Mouse (Mus musculus) neural tube, embryonic 15.5 days (tissue): ENCODE results near the gene Atp2b1. TPM values are rescaled to one million over a fixed set of nuclear protein-coding genes. Genes with fewer than 3 reads are reported as not detected.
A peak's percentile ranks its signal among the peaks of the same experiment; 100 is the strongest.

ENCODE experiments used
- ATAC-seq: fragments of 200-750 bp; cut with Nextera tagmentation; 2 replicates; pipeline ENCODE4 v1.8.0; 2017; ENCODE audit warnings: mild to moderate bottlenecking, moderate TSS enrichment, moderate library complexity; ENCODE audit not compliant: low FRiP score
- H3K27ac ChIP-seq: fragments of 300-500 bp; sonication (generic); replicated peaks from 2 replicates; pipeline ENCODE4 v1.5.1; 2015; ENCODE audit warnings: mild to moderate bottlenecking, inconsistent platforms
- H3K27me3 ChIP-seq: fragments of 300-500 bp; sonication (generic); replicated peaks from 2 replicates; pipeline ENCODE4 v1.6.1; 2015; ENCODE audit warnings: inconsistent platforms
- H3K36me3 ChIP-seq: fragments of 300-500 bp; sonication (generic); 2 replicates; pipeline ENCODE4 v1.6.1; 2015; ENCODE audit warnings: inconsistent platforms
- H3K4me1 ChIP-seq: fragments of 300-500 bp; sonication (generic); 2 replicates; pipeline ENCODE4 v1.6.1; 2015; ENCODE audit warnings: inconsistent platforms
- H3K4me2 ChIP-seq: fragments of 300-500 bp; sonication (generic); 2 replicates; pipeline ENCODE4 v1.6.1; 2015; ENCODE audit warnings: inconsistent platforms, mild to moderate bottlenecking, moderate library complexity
- H3K4me3 ChIP-seq: fragments of 300-500 bp; sonication (generic); replicated peaks from 2 replicates; pipeline ENCODE4 v1.5.1; 2015; ENCODE audit warnings: mild to moderate bottlenecking, inconsistent platforms
- H3K9ac ChIP-seq: fragments of 300-500 bp; sonication (generic); replicated peaks from 2 replicates; pipeline ENCODE4 v1.6.1; 2015; ENCODE audit warnings: mild to moderate bottlenecking, inconsistent platforms
- H3K9me3 ChIP-seq: fragments of 300-500 bp; sonication (generic); replicated peaks from 2 replicates; pipeline ENCODE4 v1.6.1; 2016; ENCODE audit warnings: inconsistent platforms
- WGBS: fragments of 180-500 bp; shearing (Covaris S2); methylation state at CpG from one replicate; pipeline ENCODE4 v1.1.7; 2015; ENCODE audit warnings: mixed read lengths; 5-methylcytosine and 5-hydroxymethylcytosine counted together
- polyA plus RNA-seq: library from polyadenylated mRNA; unstranded; fragments of >200 nt; fragmentation: Nextera tagmentation; extraction: Ambion mirVana; gene quantifications from 2 replicates; pipeline ENCODE4 v1.2.1, GENCODE M21; 2015

Gene Atp2b1
- polyA plus RNA-seq, 1 experiment from 2014 or later, result 398 TPM

DNA sequence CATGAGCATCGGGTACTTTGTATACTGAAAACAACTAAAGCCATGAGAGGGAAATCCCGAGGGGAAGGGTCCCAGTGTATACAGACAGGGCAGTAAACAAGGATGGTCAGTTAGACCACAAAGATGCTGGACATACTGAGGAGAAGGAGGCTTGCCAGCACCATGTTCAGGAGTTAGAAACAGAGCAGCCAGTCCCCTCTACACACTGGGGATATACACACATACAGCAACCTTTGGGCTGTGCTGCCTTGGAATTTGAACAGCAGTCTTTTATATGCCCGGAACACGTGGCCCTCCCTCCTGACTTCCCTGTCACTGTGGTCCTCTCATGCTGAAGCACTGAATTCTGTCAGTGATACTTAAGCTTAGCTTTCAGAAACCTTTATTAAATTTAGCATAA is 10.9 kb downstream of the Atp2b1 start:
- Histone ChIP-seq H3K9ac (no peak overlapping the region), H3K9me3 (no peaks in the 10 kb centered on the region), H3K27me3 (no peaks in the 10 kb centered on the region), H3K4me3 (no peak overlapping the region), H3K4me1 (peaks cover 17% of the 10 kb centered on the region), H3K4me2 (no peak overlapping the region), H3K36me3 (no peaks in the 10 kb centered on the region), H3K27ac (no peak overlapping the region)
- WGBS, result 85% methylated on average over 4 of the region's 4 CpGs
- ATAC-seq, result no peak

DNA sequence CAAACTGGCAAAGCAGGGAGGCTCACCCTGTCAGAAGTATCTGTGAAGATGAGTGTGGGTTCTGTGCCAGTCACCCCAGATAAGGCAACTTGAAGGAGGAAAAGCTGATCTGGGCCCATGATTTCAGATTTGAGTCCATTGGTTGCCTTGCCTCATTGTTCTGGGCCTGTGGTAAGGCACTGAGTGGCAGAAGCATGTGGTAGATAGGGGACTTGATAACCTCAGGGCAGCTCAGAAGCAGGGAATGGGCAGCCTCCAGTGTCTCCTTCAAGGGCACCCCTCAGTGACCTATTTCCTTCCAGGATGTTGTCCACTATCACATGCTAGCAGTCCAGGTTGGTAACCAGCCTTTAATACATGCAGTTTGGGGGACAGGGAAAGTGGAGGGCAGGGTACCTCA is 12.8 kb downstream of the Atp2b1 start:
- Histone ChIP-seq H3K4me1 (peaks cover 20% of the 10 kb centered on the region), H3K9ac (no peak overlapping the region), H3K4me2 (no peak overlapping the region), H3K27ac (no peak overlapping the region), H3K36me3 (no peaks in the 10 kb centered on the region), H3K4me3 (no peak overlapping the region), H3K27me3 (no peaks in the 10 kb centered on the region), H3K9me3 (no peaks in the 10 kb centered on the region)
- no peak for ATAC-seq

DNA sequence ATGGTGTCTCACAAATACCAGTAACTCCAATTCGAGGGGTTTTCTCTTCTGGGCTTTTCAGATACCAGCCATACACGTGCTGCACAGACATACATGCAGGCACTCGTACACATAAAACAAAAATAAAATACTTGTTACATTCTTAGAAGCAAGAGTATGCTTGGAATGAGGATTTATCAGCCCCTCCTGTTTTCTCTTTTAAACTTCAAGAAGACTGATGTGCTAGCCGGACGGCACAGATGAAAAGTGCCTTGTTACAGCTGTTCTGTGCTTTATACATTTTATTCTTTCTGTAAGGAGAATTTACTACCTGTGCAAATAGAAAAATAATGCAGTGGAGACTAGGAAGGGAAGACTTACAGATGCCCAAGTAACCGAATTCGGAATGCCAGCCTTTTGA is 15.2 kb downstream of the Atp2b1 start:
- peaks cover 20% of the 10 kb centered on the region for H3K4me1 ChIP-seq
- H3K4me3 ChIP-seq, result no peak overlapping the region
- no peak overlapping the region for H3K4me2 ChIP-seq
- no peaks in the 10 kb centered on the region for H3K9me3 ChIP-seq
- 34% methylated on average over 7 of the region's 7 CpGs for WGBS
- ATAC-seq, result no peak
- no peaks in the 10 kb centered on the region for H3K36me3 ChIP-seq
- H3K9ac ChIP-seq, result no peak overlapping the region; the same call in 1 of the 2 replicates
- no peak overlapping the region for H3K27ac ChIP-seq
- no peaks in the 10 kb centered on the region for H3K27me3 ChIP-seq

DNA sequence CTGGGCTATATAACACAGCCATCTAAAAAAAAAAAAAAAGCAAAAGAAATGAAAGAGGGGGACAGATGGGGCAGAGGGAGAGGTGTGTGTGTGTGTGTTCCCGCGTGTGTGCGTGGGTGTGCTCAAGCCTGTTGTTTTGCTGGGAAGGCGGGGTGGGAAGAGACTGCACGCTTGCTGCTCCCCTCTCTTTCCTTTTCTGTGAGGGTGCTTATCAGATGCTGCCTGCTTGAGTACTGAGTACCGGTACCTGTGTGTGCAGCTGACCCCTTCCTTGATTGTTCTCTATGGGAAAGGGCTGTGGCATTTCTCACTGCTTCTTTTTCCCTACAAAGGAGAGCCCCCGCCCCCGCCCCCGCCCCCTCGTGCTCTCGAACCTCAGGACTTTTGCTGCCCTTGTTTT is 15.9 kb downstream of the Atp2b1 start:
- Histone ChIP-seq H3K9ac (no peak overlapping the region), H3K27me3 (no peaks in the 10 kb centered on the region), H3K9me3 (no peaks in the 10 kb centered on the region), H3K4me2 (peak overlapping the region; percentile 19; the same call in 1 of the 2 replicates), H3K27ac (no peak overlapping the region), H3K4me3 (no peak overlapping the region), H3K36me3 (no peaks in the 10 kb centered on the region), H3K4me1 (peaks cover 20% of the 10 kb centered on the region)
- no peak for ATAC-seq
- 49% methylated on average over 11 of the region's 11 CpGs for WGBS

DNA sequence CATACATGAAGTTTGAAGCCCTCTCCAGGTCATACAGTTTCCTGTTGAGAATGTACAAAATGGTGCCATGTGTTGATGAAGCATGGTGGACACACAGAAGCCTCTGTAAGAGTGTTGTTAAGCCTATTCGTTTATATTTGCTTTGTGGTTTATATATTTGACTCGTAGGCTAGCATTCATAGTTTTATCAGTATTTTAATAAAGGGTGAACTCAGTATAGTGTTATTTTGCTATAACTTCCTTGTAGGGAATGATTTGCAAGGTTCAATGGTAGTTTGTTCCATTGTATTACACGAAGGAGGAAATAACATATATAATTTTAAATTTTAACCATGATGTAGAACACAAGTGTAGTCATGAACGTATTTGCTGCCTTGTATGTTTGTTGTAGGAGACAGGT is 25.9 kb downstream of the Atp2b1 start:
- ATAC-seq, result no peak
- H3K27me3 ChIP-seq, result no peaks in the 10 kb centered on the region
- H3K4me1 ChIP-seq, result 0 out of 2 replicates have a peak, but pooled peaks cover 5% of the 10 kb centered on the region
- H3K27ac ChIP-seq, result no peak overlapping the region
- H3K36me3 ChIP-seq, result no peaks in the 10 kb centered on the region
- H3K9ac ChIP-seq, result no peak overlapping the region
- H3K9me3 ChIP-seq, result no peaks in the 10 kb centered on the region
- no peak overlapping the region for H3K4me2 ChIP-seq
- H3K4me3 ChIP-seq, result no peak overlapping the region
- 91% methylated on average over 4 of the region's 4 CpGs for WGBS

DNA sequence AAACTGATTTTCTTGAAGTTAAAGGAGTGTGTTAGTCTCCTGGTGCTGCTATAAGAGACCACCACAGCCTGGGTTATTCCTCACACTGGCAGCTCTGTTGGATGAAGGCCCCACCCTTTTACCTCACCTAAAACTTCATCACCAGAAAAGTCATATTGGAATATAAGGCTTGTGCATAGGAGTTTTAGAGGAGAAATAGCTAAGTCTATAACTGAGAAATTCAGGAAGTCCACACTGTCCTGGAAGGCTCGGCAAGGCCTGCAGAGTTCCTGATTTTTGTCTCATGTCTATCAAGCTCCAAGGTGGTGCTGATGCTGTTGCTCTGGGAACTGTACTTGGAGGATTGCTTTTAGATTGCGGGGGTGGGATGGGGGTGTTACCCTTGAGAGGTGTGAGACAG is 26.6 kb downstream of the Atp2b1 start:
- Histone ChIP-seq H3K9ac (no peak overlapping the region), H3K27me3 (no peaks in the 10 kb centered on the region), H3K27ac (no peak overlapping the region), H3K4me1 (0 out of 2 replicates have a peak, but pooled peaks cover 5% of the 10 kb centered on the region), H3K9me3 (no peaks in the 10 kb centered on the region), H3K4me3 (no peak overlapping the region), H3K36me3 (no peaks in the 10 kb centered on the region), H3K4me2 (no peak overlapping the region)
- 92% methylated on average over 2 of the region's 2 CpGs for WGBS
- no peak for ATAC-seq

DNA sequence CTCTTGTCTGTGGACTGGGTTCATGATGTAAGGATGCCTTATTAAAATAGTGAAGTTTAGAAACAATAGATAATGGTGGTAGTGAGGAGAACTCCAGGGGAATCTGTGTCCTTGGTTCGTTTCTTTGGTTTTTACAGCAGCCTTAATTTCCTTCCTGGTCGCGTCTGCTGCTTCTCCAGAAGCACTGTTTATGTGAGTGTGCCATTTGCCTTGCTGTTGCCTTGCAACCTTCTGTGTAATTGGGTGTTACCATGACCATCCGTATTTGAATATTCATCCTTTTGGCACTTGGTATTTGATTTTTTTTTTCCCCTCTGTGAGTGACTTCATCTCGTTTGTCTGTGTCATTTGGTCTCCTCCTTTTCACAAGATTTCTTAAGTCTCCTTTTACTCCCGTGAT is 27.8 kb downstream of the Atp2b1 start:
- H3K4me3 ChIP-seq, result no peak overlapping the region
- peaks cover 11% of the 10 kb centered on the region for H3K4me1 ChIP-seq
- no peak for ATAC-seq
- H3K27ac ChIP-seq, result no peak overlapping the region
- WGBS, result 52% methylated on average over 6 of the region's 6 CpGs
- H3K36me3 ChIP-seq, result no peaks in the 10 kb centered on the region
- no peak overlapping the region for H3K4me2 ChIP-seq
- no peaks in the 10 kb centered on the region for H3K27me3 ChIP-seq
- H3K9ac ChIP-seq, result no peak overlapping the region
- H3K9me3 ChIP-seq, result no peaks in the 10 kb centered on the region

DNA sequence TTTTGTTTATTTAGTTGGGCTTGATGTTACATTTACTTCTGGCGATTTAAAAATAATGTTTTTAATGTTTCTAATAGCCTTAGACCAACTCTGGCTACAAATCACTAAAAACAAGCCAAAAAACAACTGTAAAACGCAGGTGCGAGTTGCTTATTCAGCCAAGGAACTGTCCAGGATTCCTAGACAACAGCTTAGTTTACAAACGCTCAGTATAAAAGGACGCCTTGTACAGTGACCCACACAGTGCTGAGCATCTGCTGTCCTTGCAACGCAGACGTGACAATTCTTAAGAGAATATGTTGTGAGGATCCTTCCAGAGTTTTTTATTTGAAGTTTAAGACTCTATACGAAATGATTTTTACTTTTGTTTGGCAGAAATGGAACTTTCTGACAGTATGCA is 28.8 kb downstream of the Atp2b1 start:
- WGBS, result 74% methylated on average over 8 of the region's 8 CpGs
- peaks cover 20% of the 10 kb centered on the region for H3K4me1 ChIP-seq
- no peak overlapping the region for H3K4me3 ChIP-seq
- H3K36me3 ChIP-seq, result no peaks in the 10 kb centered on the region
- ATAC-seq, result no peak
- no peaks in the 10 kb centered on the region for H3K27me3 ChIP-seq
- H3K27ac ChIP-seq, result no peak overlapping the region
- no peak overlapping the region for H3K9ac ChIP-seq
- H3K9me3 ChIP-seq, result no peaks in the 10 kb centered on the region
- no peak overlapping the region for H3K4me2 ChIP-seq

DNA sequence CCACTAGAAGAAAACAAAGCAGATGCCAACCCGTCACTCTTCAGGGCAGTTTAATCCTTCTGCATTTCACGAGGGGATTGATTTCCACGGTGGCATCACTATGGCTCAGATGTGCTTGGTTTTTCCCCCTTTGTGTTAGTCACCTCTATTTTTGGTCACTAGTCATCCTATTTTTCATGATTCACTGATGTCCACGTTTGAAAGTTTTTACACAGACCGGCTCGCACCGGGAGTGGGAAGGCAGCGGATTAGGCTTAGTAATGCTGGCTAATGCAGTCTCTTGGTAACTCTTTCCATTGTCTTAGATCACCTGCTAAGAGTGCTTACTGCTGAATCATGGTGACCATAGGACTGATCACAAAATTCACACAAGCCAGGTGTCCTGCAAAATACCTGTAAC is 29.7 kb downstream of the Atp2b1 start:
- Histone ChIP-seq H3K4me3 (no peak overlapping the region), H3K9ac (no peak overlapping the region), H3K27ac (no peak overlapping the region), H3K9me3 (no peaks in the 10 kb centered on the region), H3K4me1 (peaks cover 25% of the 10 kb centered on the region), H3K36me3 (no peaks in the 10 kb centered on the region), H3K27me3 (no peaks in the 10 kb centered on the region), H3K4me2 (no peak overlapping the region)
- no peak for ATAC-seq
- 83% methylated on average over 8 of the region's 8 CpGs for WGBS

DNA sequence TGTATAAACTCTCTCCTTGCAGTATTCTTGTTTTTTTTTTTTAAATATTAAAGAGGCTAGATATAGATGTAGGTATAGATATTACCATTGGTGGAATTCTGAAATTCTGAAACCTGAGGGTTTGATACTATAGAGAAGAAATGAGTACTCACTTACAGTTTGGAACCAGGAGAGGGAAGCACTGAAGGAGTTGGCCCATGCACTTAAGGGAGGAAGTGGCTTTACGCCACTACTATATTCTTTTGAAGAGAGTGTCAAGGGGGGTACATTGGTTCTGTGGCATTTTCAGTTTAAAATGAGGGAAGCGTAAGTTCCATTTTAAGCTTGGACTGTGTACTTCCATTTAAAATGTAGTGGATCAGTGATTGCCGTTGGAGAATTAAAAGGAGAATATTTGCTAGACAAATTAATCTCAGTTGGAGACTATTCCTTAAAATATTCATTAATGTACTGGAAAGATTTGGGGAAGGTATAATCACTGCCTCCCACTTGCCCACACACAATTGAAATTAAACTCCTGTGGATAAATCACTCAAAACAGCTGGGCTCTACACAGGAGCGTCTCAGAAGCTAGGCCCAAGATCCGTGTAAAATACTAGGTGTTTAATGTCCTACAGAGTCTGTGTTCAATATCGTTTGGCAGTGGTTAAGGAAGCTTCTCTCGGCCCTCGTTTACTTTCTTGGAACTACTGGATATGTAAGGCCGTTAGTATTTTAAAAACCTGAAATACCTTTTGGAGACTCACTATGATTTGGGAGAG is 32.0 kb downstream of the Atp2b1 start:
- WGBS, result 47% methylated on average over 9 of the region's 9 CpGs
- H3K9me3 ChIP-seq, result no peaks in the 10 kb centered on the region
- peak; percentile 62; the same call in 1 of the 2 replicates for ATAC-seq

DNA sequence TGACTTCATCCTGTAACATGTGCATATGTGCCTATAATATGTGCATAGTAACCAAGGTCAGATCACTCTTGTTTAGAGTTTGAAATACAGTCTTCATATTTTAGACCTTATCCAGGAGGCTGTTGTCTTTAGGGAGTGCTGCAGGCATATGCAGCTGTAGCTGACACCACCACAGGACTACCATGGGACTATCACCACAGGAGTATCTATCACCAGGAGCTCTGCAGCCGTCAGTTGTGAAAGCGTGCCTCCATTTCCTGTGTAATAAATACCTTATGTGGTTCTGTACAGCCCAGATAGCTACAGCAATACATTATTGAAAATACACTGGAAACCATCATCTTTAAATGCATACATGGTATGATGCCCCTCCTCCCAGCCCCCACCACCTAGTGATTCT is 33.0 kb downstream of the Atp2b1 start:
- Histone ChIP-seq H3K9me3 (no peaks in the 10 kb centered on the region), H3K27me3 (no peaks in the 10 kb centered on the region), H3K27ac (no peak overlapping the region), H3K4me2 (no peak overlapping the region), H3K4me1 (peaks cover 23% of the 10 kb centered on the region), H3K4me3 (no peak overlapping the region), H3K9ac (no peak overlapping the region), H3K36me3 (no peaks in the 10 kb centered on the region)
- ATAC-seq, result no peak
- 24% methylated on average over 2 of the region's 2 CpGs for WGBS

More for the DNA sequence above, 32.0 kb downstream of the Atp2b1 start:
- H3K27me3 ChIP-seq, result no peaks in the 10 kb centered on the region
- H3K4me2 ChIP-seq, result no peak overlapping the region
- no peak overlapping the region for H3K27ac ChIP-seq
- H3K36me3 ChIP-seq, result no peaks in the 10 kb centered on the region
- peaks cover 27% of the 10 kb centered on the region for H3K4me1 ChIP-seq
- no peak overlapping the region for H3K9ac ChIP-seq
- H3K4me3 ChIP-seq, result no peak overlapping the region

DNA sequence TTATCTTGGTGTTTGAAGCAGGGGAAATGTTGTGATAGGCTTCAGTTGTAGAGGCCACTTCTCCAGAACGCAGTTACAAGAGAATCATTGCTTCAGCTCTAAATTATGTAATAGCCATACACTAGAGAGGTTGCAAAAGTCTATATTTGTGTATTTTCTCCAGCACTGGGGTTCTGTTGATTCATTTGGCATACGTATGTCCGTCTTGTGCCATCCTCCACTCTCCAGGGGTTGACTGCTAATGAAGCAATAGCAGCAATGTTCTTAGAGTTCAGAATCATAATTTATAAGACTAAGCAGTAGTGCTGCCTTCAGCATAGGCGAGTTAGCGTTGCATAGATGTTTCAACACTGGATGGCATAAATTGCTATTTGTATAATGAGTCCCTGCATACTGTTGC is 33.9 kb downstream of the Atp2b1 start:
- WGBS, result 43% methylated on average over 5 of the region's 5 CpGs
- Histone ChIP-seq H3K4me1 (peaks cover 22% of the 10 kb centered on the region), H3K4me2 (no peak overlapping the region), H3K27ac (no peak overlapping the region), H3K9me3 (no peaks in the 10 kb centered on the region), H3K4me3 (no peak overlapping the region), H3K36me3 (no peaks in the 10 kb centered on the region), H3K9ac (no peak overlapping the region), H3K27me3 (no peaks in the 10 kb centered on the region)
- ATAC-seq, result no peak
